Mouse (Mus musculus) naive thymus-derived CD4-positive, alpha-beta T cell, adult 5 months (primary cell): ENCODE data around the gene Olfr701. TPM values are rescaled to one million over a fixed set of nuclear protein-coding genes. Genes with fewer than 3 reads are reported as not detected.

Experiments used
- polyA plus RNA-seq: library from polyadenylated mRNA; unstranded; fragments of 100-300 nt; shearing (Covaris generic); gene quantifications from one replicate; pipeline ENCODE4 v1.2.1, GENCODE M21; 2017

Gene Olfr701
- not detected for polyA plus RNA-seq

DNA sequence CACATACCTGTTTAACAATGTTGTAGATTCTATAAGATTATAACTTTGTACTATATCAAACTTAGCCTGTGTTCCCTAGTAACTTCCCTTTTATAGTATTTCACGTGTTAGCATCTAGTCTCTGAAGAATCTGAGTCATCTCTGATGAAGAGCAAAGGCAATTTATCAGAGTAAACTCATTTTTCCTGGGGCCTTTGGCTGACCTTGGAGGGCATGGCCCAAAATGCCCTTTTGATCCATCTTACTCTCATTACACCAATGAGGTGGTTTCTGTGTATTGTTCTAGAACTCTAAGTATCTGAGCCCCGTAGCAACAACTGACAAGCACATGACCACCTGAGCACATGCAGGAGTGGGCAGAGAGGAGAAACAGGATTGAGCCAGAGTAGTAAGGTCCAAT lies at the start of gene Olfr701:
TSS of gene Olfr701 (plus strand) at position 301 of the 400 bp plus-strand sequence.

GRCm38 (mm10) chr7:106793098-106793497 lies 20.8 kb upstream of the Olfr701 start, which contains the start of gene Olfr699:
Olfr699 (minus strand) TSS chr7:106793198.

GRCm38 (mm10) chr7:106808734-106809133 lies 5.2 kb upstream of the Olfr701 start, which contains the start of gene Olfr700:
Olfr700 (minus strand) TSS chr7:106808834.

GRCm38 (mm10) chr7:106833793-106834192 lies 19.9 kb downstream of the Olfr701 start, which contains the start of gene Olfr702:
Olfr702 (minus strand) TSS chr7:106833893.

DNA sequence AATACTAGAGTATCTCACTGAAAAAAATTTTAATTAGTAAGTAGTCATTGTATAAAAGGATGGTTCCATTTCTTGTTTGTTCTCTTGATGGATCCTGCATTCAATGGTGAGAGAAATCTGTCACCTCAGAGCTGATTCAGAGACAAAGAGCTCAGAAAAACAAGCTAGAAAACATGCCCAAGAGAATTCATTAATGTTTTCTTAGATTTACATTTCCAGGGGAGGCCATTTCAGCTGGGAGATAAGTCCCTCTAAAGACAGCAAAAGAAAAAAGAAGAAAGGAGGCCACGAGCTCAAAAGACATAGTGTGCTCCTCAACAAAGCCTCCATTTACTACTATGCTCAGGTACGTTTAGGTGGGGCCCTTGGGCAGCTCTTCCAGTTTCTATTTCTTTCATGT lies 29.1 kb downstream of the Olfr701 start, which contains the start of gene Olfr703:
TSS of gene Olfr703 (plus strand) at position 301 of the 400 bp plus-strand sequence.

DNA sequence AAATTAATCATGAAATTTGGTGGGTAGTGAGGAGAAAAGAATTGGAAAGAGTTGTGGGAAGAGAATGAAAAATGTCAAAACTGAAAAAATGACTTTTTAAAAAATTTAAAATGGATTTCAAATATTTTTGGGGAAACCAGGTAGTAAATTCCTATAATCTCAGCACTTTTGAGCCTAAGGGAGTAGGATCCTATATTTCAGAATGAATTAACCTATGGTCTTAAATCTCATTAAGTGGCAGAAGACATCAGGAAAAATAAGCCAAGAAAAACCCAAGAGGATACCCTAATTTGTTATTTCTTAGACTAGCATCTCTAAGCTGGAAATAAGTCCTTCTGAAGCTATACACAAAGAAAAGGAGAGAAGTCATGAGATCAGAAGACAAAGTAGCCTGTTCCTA lies 49.0 kb downstream of the Olfr701 start, which contains the start of gene Olfr704:
TSS of gene Olfr704 (plus strand) at position 301 of the 400 bp plus-strand sequence.

Other genes starting within 250 kb of the Olfr701 start
- not detected for gene Olfr693, start 133.5 kb upstream of the Olfr701 start, polyA plus RNA-seq
- gene Olfr694, start 122.3 kb upstream of the Olfr701 start, polyA plus RNA-seq, result not detected
- not detected for gene Olfr695, start 97.7 kb upstream of the Olfr701 start, polyA plus RNA-seq
- not detected for gene Olfr697, start 71.7 kb upstream of the Olfr701 start, polyA plus RNA-seq
- not detected for gene Olfr698, start 58.7 kb upstream of the Olfr701 start, polyA plus RNA-seq
- not detected for gene Olfr699, start 20.9 kb upstream of the Olfr701 start, polyA plus RNA-seq
- gene Olfr700, start 5.3 kb upstream of the Olfr701 start, polyA plus RNA-seq, result not detected
- gene Olfr702, start 19.8 kb downstream of the Olfr701 start, polyA plus RNA-seq, result not detected
- gene Olfr703, start 29.2 kb downstream of the Olfr701 start, polyA plus RNA-seq, result not detected
- gene Olfr704, start 49.1 kb downstream of the Olfr701 start, polyA plus RNA-seq, result not detected
- gene Olfr705, start 62.8 kb downstream of the Olfr701 start, polyA plus RNA-seq, result not detected
- gene Olfr706, start 74.0 kb downstream of the Olfr701 start, polyA plus RNA-seq, result not detected
- not detected for gene Olfr707, start 87.1 kb downstream of the Olfr701 start, polyA plus RNA-seq
- not detected for gene Olfr1532-ps1, start 93.9 kb downstream of the Olfr701 start, polyA plus RNA-seq
- gene Olfr709-ps1, start 118.1 kb downstream of the Olfr701 start, polyA plus RNA-seq, result not detected
- gene Olfr710, start 134.2 kb downstream of the Olfr701 start, polyA plus RNA-seq, result not detected
- gene Olfr6, start 149.8 kb downstream of the Olfr701 start, polyA plus RNA-seq, result not detected
- not detected for gene Olfr711, start 161.3 kb downstream of the Olfr701 start, polyA plus RNA-seq
- not detected for gene Olfr2, start 191.9 kb downstream of the Olfr701 start, polyA plus RNA-seq
- not detected for gene Olfr713, start 217.0 kb downstream of the Olfr701 start, polyA plus RNA-seq